Comparison of ENCODE assay signal across 19 mouse cellular contexts in the genomic region with DNA sequence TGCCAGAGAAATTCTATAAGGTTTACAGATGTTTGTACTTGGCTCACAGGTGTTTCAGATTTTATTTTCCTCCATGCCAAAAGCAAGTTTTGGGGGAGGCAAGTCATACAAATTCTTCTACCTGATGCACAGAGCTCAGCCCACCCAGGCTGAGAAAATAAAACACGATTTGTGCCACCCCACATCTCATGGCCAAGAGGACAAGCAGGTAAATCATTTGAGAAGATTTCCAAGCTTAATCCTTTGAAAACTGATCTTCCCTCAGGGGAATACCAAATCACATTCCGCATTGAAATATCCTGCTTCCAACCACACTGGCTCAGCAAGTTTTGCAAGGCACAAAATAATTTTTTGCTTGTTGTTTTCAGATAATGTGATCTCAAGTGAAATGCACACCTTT.
DNase-seq lines count a peak whose midpoint lies in the region; ATAC-seq and TF ChIP-seq lines count a peak whose summit lies in the region.
"Had no signal": no experiment of that assay in that cellular context is flagged by ENCODE, and none has a peak within 500 bp of the region (broad histone marks: within the 10 kb centered on the region; RNA-seq: fewer than 3 reads in every experiment).

No protein-coding gene starts in this region.

- H3K36me3 ChIP-seq in embryonic facial prominence, embryonic 11.5 days (replicated peaks; ENCODE audit: control insufficient read depth, insufficient read depth, low read depth, low read length): no peaks in the 10 kb centered on the region
- H3K36me3 ChIP-seq in limb, embryonic 14.5 days (ENCODE audit: control insufficient read depth, insufficient read depth, low read length): no peaks in the 10 kb centered on the region
- no peaks in the 10 kb centered on the region for H3K36me3 ChIP-seq in liver, embryonic 12.5 days
- H3K36me3 ChIP-seq: forebrain, embryonic 15.5 days; G1E; heart, embryonic 12.5 days; hindbrain, embryonic 15.5 days had no signal

- 20% methylated on average over 2 of the region's 2 CpGs for WGBS in embryonic facial prominence, embryonic 11.5 days
- WGBS in limb, embryonic 14.5 days: 18% methylated on average over 2 of the region's 2 CpGs
- 70% methylated on average over 2 of the region's 2 CpGs for WGBS in liver, embryonic 12.5 days (ENCODE audit: insufficient replicate concordance)

- H3K4me3 ChIP-seq in embryonic facial prominence, embryonic 11.5 days (ENCODE audit: low read depth, low read length): no peak overlapping the region
- H3K4me3 ChIP-seq in limb, embryonic 14.5 days (replicated peaks; ENCODE audit: low read length): no peak overlapping the region
- no peak overlapping the region for H3K4me3 ChIP-seq in liver, embryonic 12.5 days
- H3K4me3 ChIP-seq: forebrain, embryonic 15.5 days; heart, embryonic 12.5 days; hindbrain, embryonic 15.5 days had no signal

- no peak for TF ChIP-seq POLR2A in limb, embryonic 14.5 days (IDR thresholded peaks at IDR 0.05; ENCODE audit: borderline replicate concordance, extremely low read depth, insufficient read depth, insufficient read length)

- DNase-seq in embryo, embryonic 10 days (ENCODE audit: low spot score): peak; percentile 18
- DNase-seq in embryo, embryonic 9.5 days (ENCODE audit: extremely low spot score): no peak
- DNase-seq in embryo, embryonic 10.5 days (ENCODE audit: low spot score): peak; percentile 40
- peak; percentile 74 for DNase-seq in embryonic facial prominence, embryonic 11.5 days (ENCODE audit: low spot score)
- DNase-seq in limb, embryonic 14.5 days (ENCODE audit: low spot score): peak; percentile 51
- DNase-seq in cerebellum, postnatal 25 days: no peak
- DNase-seq: adrenal gland, postnatal 10 days; B cell, adult 2 months; cerebellum, adult 11 months; cerebellum, adult 8-10 months; cerebellum, postnatal 14 days; gastrocnemius, postnatal 10 days; heart, postnatal 36 days had no signal

- no peak overlapping the region for H3K27ac ChIP-seq in embryonic facial prominence, embryonic 11.5 days (replicated peaks; ENCODE audit: low read depth, low read length)
- H3K27ac ChIP-seq in limb, embryonic 14.5 days (replicated peaks; ENCODE audit: low read depth, low read length): no peak overlapping the region
- H3K27ac ChIP-seq in liver, embryonic 12.5 days: no peak overlapping the region
- H3K27ac ChIP-seq: forebrain, embryonic 15.5 days; hindbrain, embryonic 15.5 days had no signal

- no peak for ATAC-seq in embryonic facial prominence, embryonic 11.5 days (replicated peaks; ENCODE audit: insufficient number of reproducible peaks, low FRiP score, low TSS enrichment, low read depth)
- ATAC-seq in limb, embryonic 14.5 days (ENCODE audit: low FRiP score, low read depth): no peak
- ATAC-seq in liver, embryonic 12.5 days: no peak
- ATAC-seq: CD4-positive, CD25-positive, alpha-beta regulatory T cell, adult 4 months; forebrain, embryonic 15.5 days had no signal

- no peak overlapping the region for H3K4me2 ChIP-seq in embryonic facial prominence, embryonic 11.5 days (ENCODE audit: low read depth, low read length)
- no peak overlapping the region for H3K4me2 ChIP-seq in limb, embryonic 14.5 days (replicated peaks; ENCODE audit: low read depth, low read length, severe bottlenecking)
- H3K4me2 ChIP-seq in liver, embryonic 12.5 days: no peak overlapping the region
- H3K4me2 ChIP-seq: forebrain, embryonic 15.5 days; heart, embryonic 12.5 days; hindbrain, embryonic 15.5 days had no signal

- H3K9me3 ChIP-seq in embryonic facial prominence, embryonic 11.5 days (replicated peaks; ENCODE audit: control insufficient read depth, low read length): no peaks in the 10 kb centered on the region
- no peaks in the 10 kb centered on the region for H3K9me3 ChIP-seq in limb, embryonic 14.5 days (ENCODE audit: control insufficient read depth, low read length)
- H3K9me3 ChIP-seq in liver, embryonic 12.5 days (replicated peaks): no peaks in the 10 kb centered on the region
- H3K9me3 ChIP-seq: forebrain, embryonic 15.5 days; G1E; heart, embryonic 12.5 days; hindbrain, embryonic 15.5 days had no signal

- no peaks in the 10 kb centered on the region for H3K27me3 ChIP-seq in embryonic facial prominence, embryonic 11.5 days (ENCODE audit: control insufficient read depth, insufficient read depth, low read length)
- H3K27me3 ChIP-seq in limb, embryonic 14.5 days (ENCODE audit: control insufficient read depth, insufficient read depth, low read length): no peaks in the 10 kb centered on the region
- no peaks in the 10 kb centered on the region for H3K27me3 ChIP-seq in liver, embryonic 12.5 days (replicated peaks)
- H3K27me3 ChIP-seq: forebrain, embryonic 15.5 days; heart, embryonic 12.5 days; hindbrain, embryonic 15.5 days had no signal

- no peak overlapping the region for H3K9ac ChIP-seq in embryonic facial prominence, embryonic 11.5 days (replicated peaks; ENCODE audit: low read length)
- H3K9ac ChIP-seq in limb, embryonic 14.5 days (ENCODE audit: low read depth, low read length, severe bottlenecking): no peak overlapping the region
- no peak overlapping the region for H3K9ac ChIP-seq in liver, embryonic 12.5 days
- H3K9ac ChIP-seq: forebrain, embryonic 15.5 days; heart, embryonic 12.5 days; hindbrain, embryonic 15.5 days had no signal

- no peaks in the 10 kb centered on the region for H3K4me1 ChIP-seq in embryonic facial prominence, embryonic 11.5 days (ENCODE audit: control insufficient read depth, insufficient read depth, low read length)
- H3K4me1 ChIP-seq in limb, embryonic 14.5 days (ENCODE audit: control insufficient read depth, insufficient read depth, low read length): peaks cover 4% of the 10 kb centered on the region
- no peaks in the 10 kb centered on the region for H3K4me1 ChIP-seq in liver, embryonic 12.5 days
- H3K4me1 ChIP-seq: forebrain, embryonic 15.5 days; heart, embryonic 12.5 days; hindbrain, embryonic 15.5 days had no signal

Comparison
In these comparisons a context has a peak if more than half of its experiments do, and no peak if none do; other contexts are left out.
1. DNase-seq: peak in embryo, embryonic 10 days (single experiment), embryo, embryonic 10.5 days (single experiment), embryonic facial prominence, embryonic 11.5 days (single experiment) and limb, embryonic 14.5 days (single experiment); none in embryo, embryonic 9.5 days (single experiment) and cerebellum, postnatal 25 days (0 of 2).